Mouse (Mus musculus): ENCODE results near the gene Cbx7. TPM values are rescaled to one million over a fixed set of nuclear protein-coding genes. Genes with fewer than 3 reads are reported as not detected.
"Not testable (repeated sequence)": the region's sequence is repeated elsewhere in the genome, so short reads cannot be mapped to it uniquely, and the experiment has no call there.

Cbx7 gene
- polyA plus RNA-seq, 1 experiment from 2014 or later, result 3.6 TPM

GRCm38 (mm10) chr15:79895221-79896079 lies 75.5 kb downstream of the Cbx7 start:
- H3K4me2 ChIP-seq; H3K4me1 ChIP-seq; ATAC-seq (ENCODE audit: low FRiP score); H3K9me3 ChIP-seq; H3K36me3 ChIP-seq (replicated peaks); H3K27ac ChIP-seq; H3K9ac ChIP-seq; H3K4me3 ChIP-seq (replicated peaks): not testable (repeated sequence)
- 92% methylated on average over 13 of the region's 23 CpGs for WGBS
- H3K27me3 ChIP-seq, result peaks cover 24% of the 10 kb centered on the region

- H3K4me1 ChIP-seq, result peaks cover 9% of the 10 kb centered on the region
These were observed 76.6 kb downstream of the Cbx7 start for GRCm38 (mm10) chr15:79894343-79894742.

GRCm38 (mm10) chr15:79893824-79894123 lies 77.1 kb downstream of the Cbx7 start:
- Histone ChIP-seq H3K4me1 (peaks cover 9% of the 10 kb centered on the region), H3K9ac (no peak overlapping the region), H3K4me2 (no peak overlapping the region), H3K27me3 (peaks cover 29% of the 10 kb centered on the region), H3K4me3 (replicated peaks) (no peak overlapping the region), H3K27ac (no peak overlapping the region), H3K36me3 (replicated peaks) (no peaks in the 10 kb centered on the region), H3K9me3 (no peaks in the 10 kb centered on the region)
- ATAC-seq (ENCODE audit: low FRiP score), result no peak
- 81% methylated on average over 3 of the region's 3 CpGs for WGBS

More at GRCm38 (mm10) chr15:79894343-79894742, 76.6 kb downstream of the Cbx7 start:
- Histone ChIP-seq H3K27me3 (peaks cover 29% of the 10 kb centered on the region), H3K9ac (no peak overlapping the region), H3K36me3 (replicated peaks) (no peaks in the 10 kb centered on the region), H3K4me2 (no peak overlapping the region), H3K9me3 (no peaks in the 10 kb centered on the region), H3K27ac (no peak overlapping the region), H3K4me3 (replicated peaks) (no peak overlapping the region)
- WGBS, result 78% methylated on average over 4 of the region's 4 CpGs
- no peak for ATAC-seq (ENCODE audit: low FRiP score)

GRCm38 (mm10) chr15:79892995-79893823 lies 77.7 kb downstream of the Cbx7 start:
- Histone ChIP-seq H3K9ac (no peak overlapping the region), H3K9me3 (no peaks in the 10 kb centered on the region), H3K27me3 (peaks cover 29% of the 10 kb centered on the region), H3K27ac (no peak overlapping the region), H3K4me1 (peaks cover 9% of the 10 kb centered on the region), H3K4me3 (replicated peaks) (no peak overlapping the region), H3K4me2 (0 out of 2 replicates have a peak overlapping the region, but pooled peaks have one; percentile 51), H3K36me3 (replicated peaks) (no peaks in the 10 kb centered on the region)
- 77% methylated on average over 15 of the region's 15 CpGs for WGBS
- no peak for ATAC-seq (ENCODE audit: low FRiP score)

GRCm38 (mm10) chr15:79892213-79892541 lies 78.7 kb downstream of the Cbx7 start:
- Histone ChIP-seq H3K4me3 (replicated peaks) (peak overlapping the region; percentile 38), H3K9ac (peak overlapping the region; percentile 44; the same call in 1 of the 2 replicates), H3K27ac (no peak overlapping the region), H3K4me2 (peak overlapping the region; percentile 51), H3K36me3 (replicated peaks) (no peaks in the 10 kb centered on the region), H3K27me3 (peaks cover 29% of the 10 kb centered on the region), H3K4me1 (peaks cover 9% of the 10 kb centered on the region), H3K9me3 (no peaks in the 10 kb centered on the region)
- ATAC-seq (ENCODE audit: low FRiP score), result peak; percentile 17; the same call in 1 of the 2 replicates
- WGBS, result 0% methylated on average over 12 of the region's 12 CpGs

- Histone ChIP-seq H3K4me3 (replicated peaks) (peak within 1 kb of the TSS; percentile 38), H3K27me3 (peaks cover 29% of the 10 kb centered on the region), H3K4me2 (peak within 1 kb of the TSS; percentile 51), H3K9ac (peak within 1 kb of the TSS; percentile 44; the same call in 1 of the 2 replicates), H3K27ac (no peak within 1 kb of the TSS), H3K36me3 (replicated peaks) (no peaks in the 10 kb centered on the region), H3K4me1 (peaks cover 9% of the 10 kb centered on the region), H3K9me3 (no peaks in the 10 kb centered on the region)
- WGBS, result 3% methylated on average over 20 of the region's 20 CpGs
- peak; percentile 39; the same call in 1 of the 2 replicates for ATAC-seq (ENCODE audit: low FRiP score)
These were observed 79.3 kb downstream of the Cbx7 start, which contains the start of gene Apobec3 for GRCm38 (mm10) chr15:79891436-79892212. TSS of gene Apobec3 (plus strand) at chr15:79891659.

GRCm38 (mm10) chr15:79884820-79885219 lies 86.1 kb downstream of the Cbx7 start:
- H3K9ac ChIP-seq, result no peak overlapping the region
- H3K9me3 ChIP-seq, result no peaks in the 10 kb centered on the region
- H3K36me3 ChIP-seq (replicated peaks), result no peaks in the 10 kb centered on the region
- no peaks in the 10 kb centered on the region for H3K27me3 ChIP-seq
- H3K4me1 ChIP-seq, result peaks cover 9% of the 10 kb centered on the region
- H3K4me3 ChIP-seq (replicated peaks), result no peak overlapping the region
- WGBS, result 80% methylated on average over 5 of the region's 5 CpGs
- H3K27ac ChIP-seq, result no peak overlapping the region
- ATAC-seq (ENCODE audit: low FRiP score), result no peak
- no peak overlapping the region for H3K4me2 ChIP-seq

GRCm38 (mm10) chr15:79883352-79883822 lies 87.5 kb downstream of the Cbx7 start:
- Histone ChIP-seq H3K27me3 (no peaks in the 10 kb centered on the region), H3K36me3 (replicated peaks) (no peaks in the 10 kb centered on the region), H3K27ac (peak overlapping the region; percentile 84), H3K4me3 (replicated peaks) (peak overlapping the region; percentile 48), H3K9me3 (no peaks in the 10 kb centered on the region), H3K9ac (peak overlapping the region; percentile 68), H3K4me2 (peak overlapping the region; percentile 63), H3K4me1 (peaks cover 16% of the 10 kb centered on the region)
- under 1% methylated on average over 30 of the region's 30 CpGs for WGBS
- ATAC-seq (ENCODE audit: low FRiP score), result peak; percentile 92

- H3K9ac ChIP-seq, result peak overlapping the region; percentile 43; the same call in 1 of the 2 replicates
- WGBS, result 26% methylated on average over 19 of the region's 19 CpGs
- H3K9me3 ChIP-seq, result no peaks in the 10 kb centered on the region
- peak; percentile 56 for ATAC-seq (ENCODE audit: low FRiP score)
- no peaks in the 10 kb centered on the region for H3K36me3 ChIP-seq (replicated peaks)
- H3K4me3 ChIP-seq (replicated peaks), result peak overlapping the region; percentile 48
- no peaks in the 10 kb centered on the region for H3K27me3 ChIP-seq
- peak overlapping the region; percentile 84 for H3K27ac ChIP-seq
- H3K4me1 ChIP-seq, result peaks cover 16% of the 10 kb centered on the region
- H3K4me2 ChIP-seq, result peak overlapping the region; percentile 63
These were observed 88.2 kb downstream of the Cbx7 start for GRCm38 (mm10) chr15:79882623-79883267.

- Histone ChIP-seq H3K4me3 (replicated peaks) (no peak overlapping the region), H3K27me3 (no peaks in the 10 kb centered on the region), H3K27ac (no peak overlapping the region), H3K4me2 (no peak overlapping the region), H3K9me3 (no peaks in the 10 kb centered on the region), H3K9ac (no peak overlapping the region), H3K36me3 (replicated peaks) (no peaks in the 10 kb centered on the region), H3K4me1 (peaks cover 16% of the 10 kb centered on the region)
- WGBS, result 82% methylated on average over 3 of the region's 3 CpGs
- no peak for ATAC-seq (ENCODE audit: low FRiP score)
These were observed 90.4 kb downstream of the Cbx7 start for GRCm38 (mm10) chr15:79880477-79880876.

- ATAC-seq (ENCODE audit: low FRiP score), result no peak
- WGBS, result 62% methylated on average over 13 of the region's 13 CpGs
- Histone ChIP-seq H3K4me3 (replicated peaks) (no peak overlapping the region), H3K36me3 (replicated peaks) (no peaks in the 10 kb centered on the region), H3K27ac (peak overlapping the region; percentile 5; the same call in 1 of the 2 replicates), H3K27me3 (no peaks in the 10 kb centered on the region), H3K4me2 (no peak overlapping the region), H3K4me1 (peaks cover 16% of the 10 kb centered on the region), H3K9me3 (no peaks in the 10 kb centered on the region), H3K9ac (no peak overlapping the region)
These were observed 91.6 kb downstream of the Cbx7 start for GRCm38 (mm10) chr15:79879319-79879718.

Measured in forebrain, embryonic 12.5 days (tissue).